Mouse (Mus musculus) cerebellum, adult 2 months (tissue): ENCODE data around the gene Gm49383. TPM values are rescaled to one million over a fixed set of nuclear protein-coding genes. Genes with fewer than 3 reads are reported as not detected.

Experiments
- DNase-seq, 2 experiments: peaks; one replicate each; pipeline ENCODE4 v3.0.0; 2021
- H3K27ac ChIP-seq: fragments of 200-500 bp; 2 replicates; pipeline ENCODE4 v1.5.1; 2012; ENCODE audit warnings: low read length, control low read depth, inconsistent platforms; ENCODE audit not compliant: insufficient read depth
- H3K27me3 ChIP-seq: fragments of 200-500 bp; 2 replicates; pipeline ENCODE4 v1.6.1; 2012; ENCODE audit warnings: inconsistent platforms, mild to moderate bottlenecking, low read length, moderate library complexity; ENCODE audit not compliant: control insufficient read depth, insufficient read depth
- H3K4me1 ChIP-seq: fragments of 200-500 bp; 2 replicates; pipeline ENCODE4 v1.6.1; 2011; ENCODE audit warnings: low read length; ENCODE audit not compliant: control insufficient read depth, insufficient read depth
- H3K4me3 ChIP-seq: fragments of 200-500 bp; replicated peaks from 2 replicates; pipeline ENCODE3; 2011; ENCODE audit warnings: mild to moderate bottlenecking, low read depth, low read length, control low read depth; ENCODE audit not compliant: insufficient read depth
- CTCF ChIP-seq: fragments of 200-500 bp; IDR thresholded peaks from 2 replicates; pipeline ENCODE4 v1.5.1; 2011; ENCODE audit warnings: low read depth, mild to moderate bottlenecking, control low read depth, low read length, moderate library complexity, borderline replicate concordance; ENCODE audit not compliant: insufficient read depth
- POLR2A ChIP-seq: fragments of 200-500 bp; IDR thresholded peaks from 2 replicates; pipeline ENCODE4 v1.6.1; 2011; ENCODE audit warnings: low read length, control low read depth, borderline replicate concordance; ENCODE audit not compliant: insufficient read depth
- WGBS: fragments of 180-500 bp; shearing (Covaris S2); methylation state at CpG from one replicate; pipeline ENCODE4 v1.1.7; 2018; 5-methylcytosine and 5-hydroxymethylcytosine counted together
- polyA plus RNA-seq: library from polyadenylated mRNA; depleted of rRNA; stranded (reverse); fragments of >200 nt; gene quantifications from 2 replicates; pipeline ENCODE4 v1.2.3, GENCODE M21; 2012; rRNA removed

The Gm49383 gene
- polyA plus RNA-seq: 2.0 and 3.2 TPM in 2 replicates

GRCm38 (mm10) chr12:69196444-69197377 lies at the start of gene Gm49383:
Gene Gm49383 (minus strand): TSS chr12:69197104.
- no peaks in the 10 kb centered on the region for H3K27me3 ChIP-seq
- peaks cover 4% of the 10 kb centered on the region; the same call in 1 of the 2 replicates for H3K4me1 ChIP-seq
- H3K4me3 ChIP-seq: peak within 1 kb of the TSS; percentile 83
- H3K27ac ChIP-seq: peak within 1 kb of the TSS; percentile 74
- DNase-seq: peak; percentile 78 to 81
- TF ChIP-seq CTCF: no peak
- peak; percentile 72 for TF ChIP-seq POLR2A
- under 1% methylated on average over 73 of the region's 75 CpGs for WGBS

GRCm38 (mm10) chr12:69241771-69242431 lies 45.0 kb upstream of the Gm49383 start:
- peak; percentile 85 for TF ChIP-seq POLR2A
- no peak for TF ChIP-seq CTCF
- peak; percentile 83 for DNase-seq
- under 1% methylated on average over 61 of the region's 64 CpGs for WGBS
- H3K4me3 ChIP-seq: peak overlapping the region; percentile 96
- H3K4me1 ChIP-seq: no peaks in the 10 kb centered on the region
- peak overlapping the region; percentile 65 for H3K27ac ChIP-seq
- H3K27me3 ChIP-seq: no peaks in the 10 kb centered on the region

- no peak for DNase-seq
- TF ChIP-seq CTCF: no peak
- TF ChIP-seq POLR2A: no peak
- H3K27ac ChIP-seq: peak overlapping the region; percentile 65
- 2% methylated on average over 3 of the region's 3 CpGs for WGBS
- H3K27me3 ChIP-seq: no peaks in the 10 kb centered on the region
- H3K4me3 ChIP-seq: peak overlapping the region; percentile 96
- H3K4me1 ChIP-seq: no peaks in the 10 kb centered on the region
These were observed 44.5 kb upstream of the Gm49383 start for GRCm38 (mm10) chr12:69241405-69241770.

GRCm38 (mm10) chr12:69240876-69241275 lies 44.0 kb upstream of the Gm49383 start, which contains the start of gene Klhdc1:
Gene Klhdc1 (plus strand): TSS chr12:69241176.
- 63% methylated on average over 6 of the region's 6 CpGs for WGBS
- no peak for DNase-seq
- TF ChIP-seq POLR2A: no peak
- no peak for TF ChIP-seq CTCF

GRCm38 (mm10) chr12:69238284-69238683 lies 41.4 kb upstream of the Gm49383 start:
- no peak overlapping the region for H3K4me3 ChIP-seq
- H3K4me1 ChIP-seq: no peaks in the 10 kb centered on the region
- no peak overlapping the region for H3K27ac ChIP-seq
- 30% methylated on average over 3 of the region's 3 CpGs for WGBS
- H3K27me3 ChIP-seq: no peaks in the 10 kb centered on the region
- DNase-seq: no peak
- TF ChIP-seq CTCF (no peak), POLR2A (no peak)

More at GRCm38 (mm10) chr12:69240876-69241275, 44.0 kb upstream of the Gm49383 start, which contains the start of gene Klhdc1:
- Histone ChIP-seq H3K4me3 (peak within 1 kb of the TSS; percentile 96), H3K27me3 (no peaks in the 10 kb centered on the region), H3K27ac (peak within 1 kb of the TSS; percentile 65), H3K4me1 (no peaks in the 10 kb centered on the region)

GRCm38 (mm10) chr12:69235782-69236181 lies 38.9 kb upstream of the Gm49383 start:
- no peak for DNase-seq
- no peak overlapping the region for H3K4me3 ChIP-seq
- H3K4me1 ChIP-seq: no peaks in the 10 kb centered on the region
- H3K27me3 ChIP-seq: no peaks in the 10 kb centered on the region
- TF ChIP-seq CTCF: no peak
- TF ChIP-seq POLR2A: no peak
- 90% methylated on average over 6 of the region's 6 CpGs for WGBS
- H3K27ac ChIP-seq: no peak overlapping the region

GRCm38 (mm10) chr12:69229251-69229650 lies 32.3 kb upstream of the Gm49383 start:
- Histone ChIP-seq H3K4me3 (no peak overlapping the region), H3K4me1 (no peaks in the 10 kb centered on the region), H3K27me3 (no peaks in the 10 kb centered on the region), H3K27ac (no peak overlapping the region)
- 65% methylated on average over 2 of the region's 2 CpGs for WGBS
- DNase-seq: no peak
- no peak for TF ChIP-seq POLR2A
- no peak for TF ChIP-seq CTCF
